Mouse (Mus musculus) hindbrain, embryonic 14.5 days (tissue): Measurements from ENCODE around the gene Nbr1. TPM values are rescaled to one million over a fixed set of nuclear protein-coding genes. Genes with fewer than 3 reads are reported as not detected.

ENCODE experiments used
- ATAC-seq: fragments of 200-750 bp; cut with Nextera tagmentation; 2 replicates; pipeline ENCODE4 v1.8.0; 2017; ENCODE audit warnings: moderate number of reproducible peaks, mild to moderate bottlenecking, moderate TSS enrichment, moderate library complexity; ENCODE audit not compliant: low FRiP score
- DNase-seq: peaks from one replicate; pipeline ENCODE4 v3.0.0-alpha.2; 2015; ENCODE audit warnings: low spot score
- H3K27ac ChIP-seq: fragments of 300-500 bp; sonication (generic); 2 replicates; pipeline ENCODE4 v1.5.1; 2014; ENCODE audit warnings: mild to moderate bottlenecking, moderate library complexity
- H3K27me3 ChIP-seq: fragments of 300-500 bp; sonication (generic); 2 replicates; pipeline ENCODE4 v1.6.1; 2014; ENCODE audit warnings: mild to moderate bottlenecking, low read length, mixed read lengths; ENCODE audit not compliant: control insufficient read depth, insufficient read depth
- H3K36me3 ChIP-seq: fragments of 300-500 bp; sonication (generic); replicated peaks from 2 replicates; pipeline ENCODE4 v1.6.1; 2014; ENCODE audit not compliant: control insufficient read depth, insufficient read depth
- H3K4me1 ChIP-seq: fragments of 300-500 bp; sonication (generic); replicated peaks from 2 replicates; pipeline ENCODE4 v1.6.1; 2014; ENCODE audit warnings: antibody characterized with exemption, low read length, mixed read lengths; ENCODE audit not compliant: control insufficient read depth, insufficient read depth
- H3K4me2 ChIP-seq: fragments of 300-500 bp; sonication (generic); replicated peaks from 2 replicates; pipeline ENCODE4 v1.6.1; 2014; ENCODE audit warnings: mild to moderate bottlenecking, moderate library complexity
- H3K4me3 ChIP-seq: fragments of 300-500 bp; sonication (generic); replicated peaks from 2 replicates; pipeline ENCODE4 v1.5.1; 2014; ENCODE audit warnings: mild to moderate bottlenecking, low read length
- H3K9ac ChIP-seq: fragments of 300-500 bp; sonication (generic); 2 replicates; pipeline ENCODE4 v1.6.1; 2014
- H3K9me3 ChIP-seq: fragments of 300-500 bp; sonication (generic); 2 replicates; pipeline ENCODE4 v1.6.1; 2016; ENCODE audit warnings: low read length; ENCODE audit not compliant: control insufficient read depth
- WGBS: fragments of 180-500 bp; shearing (Covaris S2); extraction: QIAGEN DNeasy Blood & Tissue Kit; methylation state at CpG from one replicate; pipeline ENCODE4 v1.1.7; 2014; 5-methylcytosine and 5-hydroxymethylcytosine counted together
- polyA plus RNA-seq: library from polyadenylated mRNA; unstranded; fragments of >200 nt; fragmentation: Nextera tagmentation; extraction: Ambion mirVana; gene quantifications from 2 replicates; pipeline ENCODE4 v1.2.1, GENCODE M21; 2014

Nbr1 gene
- polyA plus RNA-seq, 1 experiment from 2014 or later: 90.1 TPM

GRCm38 (mm10) chr11:101543533-101543932, 8.4 kb upstream of the Nbr1 start:
- H3K9me3 ChIP-seq: no peaks in the 10 kb centered on the region
- ATAC-seq (no peak), DNase-seq (no peak)
- H3K4me2 ChIP-seq: no peak overlapping the region
- no peaks in the 10 kb centered on the region for H3K27me3 ChIP-seq
- no peaks in the 10 kb centered on the region for H3K36me3 ChIP-seq
- no peak overlapping the region for H3K9ac ChIP-seq
- no peak overlapping the region for H3K27ac ChIP-seq
- H3K4me1 ChIP-seq: no peaks in the 10 kb centered on the region
- 84% methylated on average over 9 of the region's 9 CpGs for WGBS
- no peak overlapping the region for H3K4me3 ChIP-seq

- Histone ChIP-seq H3K4me2 (no peak overlapping the region), H3K4me1 (no peaks in the 10 kb centered on the region), H3K4me3 (no peak overlapping the region), H3K27ac (no peak overlapping the region), H3K36me3 (no peaks in the 10 kb centered on the region), H3K27me3 (no peaks in the 10 kb centered on the region), H3K9ac (no peak overlapping the region), H3K9me3 (no peaks in the 10 kb centered on the region)
- DNase-seq (no peak), ATAC-seq (no peak)
- WGBS: 79% methylated on average over 1 of the region's 1 CpGs
Measured at GRCm38 (mm10) chr11:101544132-101544531, 7.8 kb upstream of the Nbr1 start.

GRCm38 (mm10) chr11:101548526-101548925, 3.4 kb upstream of the Nbr1 start:
- ATAC-seq: no peak
- H3K4me2 ChIP-seq: no peak overlapping the region
- H3K9me3 ChIP-seq: no peaks in the 10 kb centered on the region
- H3K27ac ChIP-seq: no peak overlapping the region
- H3K36me3 ChIP-seq: no peaks in the 10 kb centered on the region
- no peak overlapping the region for H3K4me3 ChIP-seq
- no peaks in the 10 kb centered on the region for H3K27me3 ChIP-seq
- peaks cover 7% of the 10 kb centered on the region for H3K4me1 ChIP-seq
- H3K9ac ChIP-seq: no peak overlapping the region
- DNase-seq: no peak

GRCm38 (mm10) chr11:101552476-101553300, 739 bp downstream of the Nbr1 start:
- H3K27me3 ChIP-seq: no peaks in the 10 kb centered on the region
- peak overlapping the region; percentile 70 for H3K9ac ChIP-seq
- H3K4me3 ChIP-seq: peak overlapping the region; percentile 73
- peaks cover 27% of the 10 kb centered on the region for H3K36me3 ChIP-seq
- peak; percentile 97 for ATAC-seq
- peaks cover 19% of the 10 kb centered on the region for H3K4me1 ChIP-seq
- no peaks in the 10 kb centered on the region for H3K9me3 ChIP-seq
- H3K4me2 ChIP-seq: peak overlapping the region; percentile 81
- WGBS: under 1% methylated on average over 37 of the region's 37 CpGs
- H3K27ac ChIP-seq: peak overlapping the region; percentile 93
- DNase-seq: peak; percentile 94

- Histone ChIP-seq H3K4me3 (peak overlapping the region; percentile 73), H3K9me3 (no peaks in the 10 kb centered on the region), H3K4me2 (peak overlapping the region; percentile 81), H3K27me3 (no peaks in the 10 kb centered on the region), H3K9ac (peak overlapping the region; percentile 70), H3K27ac (peak overlapping the region; percentile 88), H3K4me1 (peaks cover 19% of the 10 kb centered on the region), H3K36me3 (peaks cover 35% of the 10 kb centered on the region)
- WGBS: 25% methylated on average over 8 of the region's 8 CpGs
- no peak for ATAC-seq
- DNase-seq: no peak
Measured at GRCm38 (mm10) chr11:101553354-101553930, 1.5 kb downstream of the Nbr1 start.

GRCm38 (mm10) chr11:101556541-101556940, 4.6 kb downstream of the Nbr1 start:
- Histone ChIP-seq H3K4me3 (no peak overlapping the region), H3K9ac (no peak overlapping the region), H3K27me3 (no peaks in the 10 kb centered on the region), H3K4me2 (no peak overlapping the region), H3K27ac (no peak overlapping the region), H3K9me3 (no peaks in the 10 kb centered on the region), H3K36me3 (peaks cover 66% of the 10 kb centered on the region), H3K4me1 (peaks cover 14% of the 10 kb centered on the region)
- DNase-seq: no peak
- WGBS: 94% methylated on average over 7 of the region's 7 CpGs
- ATAC-seq: no peak

GRCm38 (mm10) chr11:101556954-101557353, 5.0 kb downstream of the Nbr1 start:
- H3K27ac ChIP-seq: no peak overlapping the region

GRCm38 (mm10) chr11:101562391-101562790, 10.4 kb downstream of the Nbr1 start:
- 38% methylated on average over 5 of the region's 5 CpGs for WGBS
- no peak overlapping the region for H3K27ac ChIP-seq
- DNase-seq (peak; percentile 73), ATAC-seq (no peak)
- no peak overlapping the region for H3K4me2 ChIP-seq
- no peaks in the 10 kb centered on the region for H3K4me1 ChIP-seq
- no peaks in the 10 kb centered on the region for H3K27me3 ChIP-seq
- H3K9me3 ChIP-seq: no peaks in the 10 kb centered on the region
- H3K36me3 ChIP-seq: peaks cover 98% of the 10 kb centered on the region
- H3K9ac ChIP-seq: no peak overlapping the region
- H3K4me3 ChIP-seq: no peak overlapping the region

More at GRCm38 (mm10) chr11:101556954-101557353, 5.0 kb downstream of the Nbr1 start:
- DNase-seq (no peak), ATAC-seq (no peak)
- Histone ChIP-seq H3K9ac (no peak overlapping the region), H3K9me3 (no peaks in the 10 kb centered on the region), H3K36me3 (peaks cover 70% of the 10 kb centered on the region), H3K27me3 (no peaks in the 10 kb centered on the region), H3K4me1 (peaks cover 14% of the 10 kb centered on the region), H3K4me2 (no peak overlapping the region), H3K4me3 (no peak overlapping the region)
- WGBS: 60% methylated on average over 2 of the region's 2 CpGs

- ATAC-seq (no peak), DNase-seq (no peak)
- WGBS: 92% methylated on average over 3 of the region's 3 CpGs
Measured at GRCm38 (mm10) chr11:101568421-101568820, 16.5 kb downstream of the Nbr1 start.

More at GRCm38 (mm10) chr11:101568421-101568820, 16.5 kb downstream of the Nbr1 start:
- H3K4me3 ChIP-seq: no peak overlapping the region
- no peak overlapping the region for H3K27ac ChIP-seq
- peaks cover 98% of the 10 kb centered on the region for H3K36me3 ChIP-seq
- H3K27me3 ChIP-seq: no peaks in the 10 kb centered on the region
- H3K4me2 ChIP-seq: no peak overlapping the region
- H3K4me1 ChIP-seq: no peaks in the 10 kb centered on the region
- no peak overlapping the region for H3K9ac ChIP-seq
- no peaks in the 10 kb centered on the region for H3K9me3 ChIP-seq
